Mouse (Mus musculus) megakaryocyte, embryonic 14.5 days (primary cell): ENCODE results near the gene Gm49383.

Source experiments
- FLI1 ChIP-seq: IDR thresholded peaks from 2 replicates; pipeline ENCODE4 v1.6.1; 2012; ENCODE audit warnings: low read length, inconsistent platforms, mixed read lengths
- GATA1 ChIP-seq: IDR thresholded peaks from 3 replicates; pipeline ENCODE4 v1.6.1; 2012; ENCODE audit warnings: mixed read lengths, low read length, inconsistent platforms, borderline replicate concordance

GRCm38 (mm10) chr12:69240876-69241275 lies 44.0 kb upstream of the Gm49383 start, which contains the start of gene Klhdc1:
- no peak for TF ChIP-seq GATA1
- no peak for TF ChIP-seq FLI1
